Mouse (Mus musculus) left cerebral cortex, postnatal 4 days (tissue): Measurements from ENCODE around the gene Kctd11. TPM values are rescaled to one million over a fixed set of nuclear protein-coding genes. Genes with fewer than 3 reads are reported as not detected.

Experiments
- microRNA-seq: library from miRNA; unstranded; fragments of <30 nt; microRNA quantifications from one replicate; pipeline ENCODE4 v1.2.0, GENCODE M21; 2022
- total RNA-seq, 2 experiments: library from RNA; stranded (reverse); gene quantifications; 2 replicates each; pipeline ENCODE4 v1.2.3; 2021

Kctd11 gene
- total RNA-seq, 2 experiments from 2014 or later, result 0.38 to 1.0 TPM

Small RNA genes within 50 kb of the gene (microRNA-seq; reads per million reads assigned to microRNA genes)
- not detected for gene Mir6924

Other genes with a start within 250 kb of the Kctd11 start
- 100 to 1,000 TPM in 1 of 2 experiments, 10 to 100 TPM in 1; 98.2 to 107 TPM for gene Fxr2, start 248.4 kb downstream of the Kctd11 start, total RNA-seq
- gene Sox15, start 226.1 kb downstream of the Kctd11 start, total RNA-seq, result not detected
- gene Mpdu1, start 218.8 kb downstream of the Kctd11 start, total RNA-seq, result 10 to 100 TPM; 83.6 to 85.3 TPM
- gene Cd68, start 215.3 kb downstream of the Kctd11 start, total RNA-seq, result 1 to 10 TPM; 7.1 to 8.5 TPM
- gene Eif4a1, start 209.0 kb downstream of the Kctd11 start, total RNA-seq, result 100 to 1,000 TPM; 661 to 680 TPM
- 100 to 1,000 TPM; 117 to 129 TPM for gene Senp3, start 199.3 kb downstream of the Kctd11 start, total RNA-seq
- gene Tnfsf13, start 195.6 kb downstream of the Kctd11 start, total RNA-seq, result 1 to 10 TPM in 1 of 2 experiments, under 1 TPM in 1; 0.93 to 1.3 TPM
- 1 to 10 TPM; 6.4 to 8.7 TPM for gene Tnfsf12, start 185.6 kb downstream of the Kctd11 start, total RNA-seq
- gene Tnfsfm13, start 185.3 kb downstream of the Kctd11 start, total RNA-seq, result under 1 TPM; 0.30 to 0.97 TPM
- gene Polr2a, start 122.8 kb downstream of the Kctd11 start, total RNA-seq, result 10 to 100 TPM; 49.6 to 54.6 TPM
- gene Slc35g3, start 119.4 kb downstream of the Kctd11 start, total RNA-seq, result not detected
- 10 to 100 TPM; 47.9 to 52.5 TPM for gene Zbtb4, start 115.5 kb downstream of the Kctd11 start, total RNA-seq
- 1 to 10 TPM in 1 of 2 experiments, under 1 TPM in 1; 0.48 to 1.5 TPM for gene Chrnb1, start 85.5 kb downstream of the Kctd11 start, total RNA-seq
- gene Fgf11, start 79.5 kb downstream of the Kctd11 start, total RNA-seq, result 10 to 100 TPM; 25.2 to 29.6 TPM
- not detected for gene Tmem102, start 75.8 kb downstream of the Kctd11 start, total RNA-seq
- not detected for gene Gm39566, start 66.1 kb downstream of the Kctd11 start, total RNA-seq
- gene Spem2, start 62.9 kb downstream of the Kctd11 start, total RNA-seq, result not detected
- 1 to 10 TPM in 1 of 2 experiments, under 1 TPM in 1; 0.93 to 1.1 TPM for gene Spem1, start 59.2 kb downstream of the Kctd11 start, total RNA-seq
- 100 to 1,000 TPM; 237 to 257 TPM for gene Nlgn2, start 43.6 kb downstream of the Kctd11 start, total RNA-seq
- 100 to 1,000 TPM; 140 to 155 TPM for gene Tmem256, start 42.9 kb downstream of the Kctd11 start, total RNA-seq
- gene Plscr3, start 35.0 kb downstream of the Kctd11 start, total RNA-seq, result 10 to 100 TPM; 46.2 to 52.1 TPM
- not detected for gene Tnk1, start 22.7 kb downstream of the Kctd11 start, total RNA-seq
- not detected for gene Tmem95, start 3.4 kb downstream of the Kctd11 start, total RNA-seq
- gene Acap1, start 14.1 kb upstream of the Kctd11 start, total RNA-seq, result under 1 TPM; 0.50 to 0.72 TPM
- gene 2810408A11Rik, start 19.6 kb upstream of the Kctd11 start, total RNA-seq, result 10 to 100 TPM in 1 of 2 experiments, 1 to 10 TPM in 1; 8.3 to 10.7 TPM
- gene Neurl4, start 19.7 kb upstream of the Kctd11 start, total RNA-seq, result 100 to 1,000 TPM; 157 to 165 TPM
- gene Gps2, start 32.5 kb upstream of the Kctd11 start, total RNA-seq, result 10 to 100 TPM; 37.8 to 38.3 TPM
- 100 to 1,000 TPM; 539 to 555 TPM for gene Eif5a, start 40.6 kb upstream of the Kctd11 start, total RNA-seq
- 10 to 100 TPM; 16.1 to 23.5 TPM for gene Ybx2, start 54.4 kb upstream of the Kctd11 start, total RNA-seq
- gene Slc2a4, start 66.8 kb upstream of the Kctd11 start, total RNA-seq, result 1 to 10 TPM; 1.7 to 3.2 TPM
- gene Cldn7, start 83.4 kb upstream of the Kctd11 start, total RNA-seq, result not detected
- 100 to 1,000 TPM in 1 of 2 experiments, 10 to 100 TPM in 1; 89.3 to 102 TPM for gene Ctdnep1, start 99.8 kb upstream of the Kctd11 start, total RNA-seq
- gene Elp5, start 101.1 kb upstream of the Kctd11 start, total RNA-seq, result 100 to 1,000 TPM; 112 to 116 TPM
- gene Gabarap, start 109.7 kb upstream of the Kctd11 start, total RNA-seq, result 100 to 1,000 TPM; 303 to 307 TPM
- gene Phf23, start 114.4 kb upstream of the Kctd11 start, total RNA-seq, result 10 to 100 TPM; 46.2 to 48.7 TPM
- 10 to 100 TPM; 38.8 to 40.1 TPM for gene Dvl2, start 119.2 kb upstream of the Kctd11 start, total RNA-seq
- gene Acadvl, start 134.0 kb upstream of the Kctd11 start, total RNA-seq, result 10 to 100 TPM; 44.8 to 45.0 TPM
- 100 to 1,000 TPM; 496 to 497 TPM for gene Dlg4, start 135.5 kb upstream of the Kctd11 start, total RNA-seq
- 1 to 10 TPM; 3.7 to 3.9 TPM for gene Asgr1, start 172.7 kb upstream of the Kctd11 start, total RNA-seq
- gene Asgr2, start 211.2 kb upstream of the Kctd11 start, total RNA-seq, result not detected
- gene Mgl2, start 248.9 kb upstream of the Kctd11 start, total RNA-seq, result under 1 TPM; 0.30 to 0.95 TPM